Mouse (Mus musculus): Measurements from ENCODE around the gene Rasef. TPM values are rescaled to one million over a fixed set of nuclear protein-coding genes. Genes with fewer than 3 reads are reported as not detected.
"Not testable (repeated sequence)": the region's sequence is repeated elsewhere in the genome, so short reads cannot be mapped to it uniquely, and the experiment has no call there.

Gene Rasef
- polyA plus RNA-seq, 1 experiment, result 0.14 TPM

DNA sequence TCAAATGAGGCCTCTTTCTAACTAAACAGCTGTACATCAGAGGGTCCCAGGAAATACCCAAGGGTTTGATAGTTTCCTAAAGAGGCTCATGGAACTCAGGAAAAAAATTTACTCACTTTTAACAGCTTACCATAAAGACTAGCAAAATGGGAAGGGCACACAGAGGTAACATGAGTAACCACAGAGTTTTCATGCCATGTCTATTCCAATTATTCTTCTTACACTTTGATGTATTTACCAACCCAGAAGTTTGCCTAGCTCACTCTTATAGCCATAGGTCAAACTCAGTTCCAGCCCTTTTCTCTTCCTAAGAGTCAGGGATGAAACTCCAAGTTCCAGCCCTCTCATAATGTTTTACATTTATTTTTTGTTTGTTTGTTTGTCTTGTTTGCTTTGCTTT lies 18.8 kb downstream of the Rasef start:
- TF ChIP-seq POLR2A (IDR thresholded peaks at IDR 0.05; ENCODE audit: low read depth, low read length) (no peak), CTCF (IDR thresholded peaks at IDR 0.05; ENCODE audit: borderline replicate concordance, insufficient read depth, low read length) (no peak)
- Histone ChIP-seq H3K27ac (ENCODE audit: insufficient read depth, low read length) (no peak overlapping the region), H3K4me1 (ENCODE audit: control insufficient read depth, insufficient read depth, low read length) (no peaks in the 10 kb centered on the region), H3K4me3 (ENCODE audit: insufficient read depth, low read length) (no peak overlapping the region)

DNA sequence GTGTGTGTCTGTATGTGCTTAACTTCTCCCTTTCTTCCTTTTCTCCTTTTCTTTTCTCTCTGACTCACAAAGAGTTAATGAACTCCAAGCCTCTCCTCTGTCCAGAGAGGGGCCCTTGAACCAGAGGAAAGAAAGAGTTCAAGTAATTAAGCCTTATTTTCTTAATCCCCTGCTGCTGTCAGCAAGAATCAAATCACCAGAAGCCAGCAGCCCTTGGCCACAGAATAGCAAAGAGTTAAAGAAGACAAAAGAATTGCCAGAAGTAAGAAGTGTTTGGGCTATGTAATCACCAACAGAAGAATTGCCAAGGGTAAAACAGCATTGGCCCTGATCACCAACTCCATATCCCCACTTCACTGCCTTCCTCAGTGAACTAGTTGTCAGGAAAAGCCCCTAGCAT lies 20.2 kb downstream of the Rasef start:
- Histone ChIP-seq H3K4me1 (ENCODE audit: control insufficient read depth, insufficient read depth, low read length) (no peaks in the 10 kb centered on the region), H3K4me3 (ENCODE audit: insufficient read depth, low read length) (no peak overlapping the region), H3K27ac (ENCODE audit: insufficient read depth, low read length) (no peak overlapping the region)
- TF ChIP-seq POLR2A (IDR thresholded peaks at IDR 0.05; ENCODE audit: low read depth, low read length), result no peak
- TF ChIP-seq CTCF (IDR thresholded peaks at IDR 0.05; ENCODE audit: borderline replicate concordance, insufficient read depth, low read length), result no peak

- no peak overlapping the region for H3K4me3 ChIP-seq (ENCODE audit: insufficient read depth, low read length)
- H3K27ac ChIP-seq (ENCODE audit: insufficient read depth, low read length), result no peak overlapping the region
- H3K4me1 ChIP-seq (ENCODE audit: control insufficient read depth, insufficient read depth, low read length), result no peaks in the 10 kb centered on the region
- TF ChIP-seq POLR2A (IDR thresholded peaks at IDR 0.05; ENCODE audit: low read depth, low read length), result no peak
- TF ChIP-seq CTCF (IDR thresholded peaks at IDR 0.05; ENCODE audit: borderline replicate concordance, insufficient read depth, low read length), result no peak
These were observed 22.6 kb downstream of the Rasef start for GRCm38 (mm10) chr4:73768156-73768555.

GRCm38 (mm10) chr4:73748219-73748618 lies 42.6 kb downstream of the Rasef start:
- TF ChIP-seq CTCF (IDR thresholded peaks at IDR 0.05; ENCODE audit: borderline replicate concordance, insufficient read depth, low read length) (no peak), POLR2A (IDR thresholded peaks at IDR 0.05; ENCODE audit: low read depth, low read length) (no peak)
- Histone ChIP-seq H3K27ac (ENCODE audit: insufficient read depth, low read length) (no peak overlapping the region), H3K4me3 (ENCODE audit: insufficient read depth, low read length) (no peak overlapping the region), H3K4me1 (ENCODE audit: control insufficient read depth, insufficient read depth, low read length) (no peaks in the 10 kb centered on the region)

DNA sequence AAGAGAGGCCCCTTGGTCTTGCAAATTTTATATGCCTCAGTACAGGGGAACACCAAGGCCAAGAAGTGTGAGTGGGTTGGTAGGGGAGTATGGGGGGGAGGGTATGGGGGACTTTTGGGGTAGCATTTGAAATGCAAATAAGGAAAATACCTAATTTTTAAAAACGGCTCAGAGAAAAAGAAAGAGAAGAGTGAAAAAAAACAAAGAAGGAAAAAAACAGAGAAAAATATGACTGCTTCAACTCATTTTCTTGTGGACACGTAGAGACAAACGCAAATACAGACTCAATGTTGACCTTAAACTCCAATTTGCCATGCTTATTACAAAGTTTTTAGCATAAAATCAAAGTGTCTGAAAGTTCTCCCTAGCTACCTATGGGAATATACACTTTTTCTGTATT lies 51.4 kb downstream of the Rasef start:
- no peak for TF ChIP-seq POLR2A (IDR thresholded peaks at IDR 0.05; ENCODE audit: low read depth, low read length)
- TF ChIP-seq CTCF (IDR thresholded peaks at IDR 0.05; ENCODE audit: borderline replicate concordance, insufficient read depth, low read length), result no peak
- Histone ChIP-seq H3K4me3 (ENCODE audit: insufficient read depth, low read length) (no peak overlapping the region), H3K4me1 (ENCODE audit: control insufficient read depth, insufficient read depth, low read length) (no peaks in the 10 kb centered on the region), H3K27ac (ENCODE audit: insufficient read depth, low read length) (no peak overlapping the region)

GRCm38 (mm10) chr4:73719819-73720218 lies 71.0 kb downstream of the Rasef start:
- H3K4me3 ChIP-seq (ENCODE audit: insufficient read depth, low read length), result no peak overlapping the region
- TF ChIP-seq POLR2A (IDR thresholded peaks at IDR 0.05; ENCODE audit: low read depth, low read length) (no peak), CTCF (IDR thresholded peaks at IDR 0.05; ENCODE audit: borderline replicate concordance, insufficient read depth, low read length) (no peak)
- no peak overlapping the region for H3K27ac ChIP-seq (ENCODE audit: insufficient read depth, low read length)
- no peaks in the 10 kb centered on the region for H3K4me1 ChIP-seq (ENCODE audit: control insufficient read depth, insufficient read depth, low read length)

GRCm38 (mm10) chr4:73718761-73719160 lies 72.0 kb downstream of the Rasef start:
- Histone ChIP-seq H3K27ac (ENCODE audit: insufficient read depth, low read length) (no peak overlapping the region), H3K4me1 (ENCODE audit: control insufficient read depth, insufficient read depth, low read length) (no peaks in the 10 kb centered on the region), H3K4me3 (ENCODE audit: insufficient read depth, low read length) (no peak overlapping the region)
- TF ChIP-seq POLR2A (IDR thresholded peaks at IDR 0.05; ENCODE audit: low read depth, low read length), result no peak
- TF ChIP-seq CTCF (IDR thresholded peaks at IDR 0.05; ENCODE audit: borderline replicate concordance, insufficient read depth, low read length), result no peak

DNA sequence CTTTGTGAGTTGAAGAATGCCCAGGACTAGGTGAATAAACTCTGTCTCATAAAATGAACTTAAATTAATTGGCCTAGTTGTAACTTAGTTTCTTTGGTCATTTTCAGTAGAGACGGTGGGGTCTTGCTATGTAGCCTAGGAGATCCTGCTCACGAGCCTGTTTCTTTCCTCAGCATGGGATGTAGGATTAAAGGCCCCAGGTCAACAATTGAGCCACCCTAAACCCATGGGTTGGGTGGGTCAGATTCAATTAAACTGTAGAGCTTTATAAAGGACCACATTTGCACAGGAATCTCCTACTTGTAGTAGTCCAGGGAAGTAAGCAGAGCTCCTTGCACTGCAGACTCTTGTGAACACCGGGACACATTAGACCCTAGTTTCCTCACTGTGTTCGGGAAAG lies 107.6 kb downstream of the Rasef start, which contains the start of gene Gm428:
Gm428 (plus strand) TSS at position 301 of the 400 bp plus-strand sequence.
- not testable (repeated sequence) for H3K27ac ChIP-seq (ENCODE audit: insufficient read depth, low read length); H3K4me1 ChIP-seq (ENCODE audit: control insufficient read depth, insufficient read depth, low read length); H3K4me3 ChIP-seq (ENCODE audit: insufficient read depth, low read length)

- H3K4me3 ChIP-seq (ENCODE audit: insufficient read depth, low read length); H3K27ac ChIP-seq (ENCODE audit: insufficient read depth, low read length); H3K4me1 ChIP-seq (ENCODE audit: control insufficient read depth, insufficient read depth, low read length): not testable (repeated sequence)
These were observed 122.7 kb downstream of the Rasef start, which contains the start of gene Gm11239 for GRCm38 (mm10) chr4:73668054-73668453. TSS of gene Gm11239 (plus strand) at chr4:73668354.

Other genes with a start within 250 kb of the Rasef start
- gene Gm11238, start 183.1 kb downstream of the Rasef start, polyA plus RNA-seq (2011; ENCODE audit: insufficient read length, low read depth, missing spikeins), result not detected in 2 replicates
- not detected in 2 replicates for gene Gm11237, start 168.0 kb downstream of the Rasef start, polyA plus RNA-seq (2011; ENCODE audit: insufficient read length, low read depth, missing spikeins)
- gene Gm11236, start 152.9 kb downstream of the Rasef start, polyA plus RNA-seq (2011; ENCODE audit: insufficient read length, low read depth, missing spikeins), result not detected in 2 replicates
- gene Gm11239, start 122.6 kb downstream of the Rasef start, polyA plus RNA-seq (2011; ENCODE audit: insufficient read length, low read depth, missing spikeins), result not detected in 2 replicates
- gene Gm428, start 107.5 kb downstream of the Rasef start, polyA plus RNA-seq (2011; ENCODE audit: insufficient read length, low read depth, missing spikeins), result not detected in 2 replicates
- gene Gm11758, start 85.3 kb upstream of the Rasef start, polyA plus RNA-seq (2011; ENCODE audit: insufficient read length, low read depth, missing spikeins), result not detected in 2 replicates
- not detected in 2 replicates for gene Gm11757, start 100.1 kb upstream of the Rasef start, polyA plus RNA-seq (2011; ENCODE audit: insufficient read length, low read depth, missing spikeins)
- not detected in 2 replicates for gene Gm13871, start 115.0 kb upstream of the Rasef start, polyA plus RNA-seq (2011; ENCODE audit: insufficient read length, low read depth, missing spikeins)
- not detected in 2 replicates for gene Gm11756, start 129.8 kb upstream of the Rasef start, polyA plus RNA-seq (2011; ENCODE audit: insufficient read length, low read depth, missing spikeins)
- gene 2310002L09Rik, start 159.9 kb upstream of the Rasef start, polyA plus RNA-seq (2011; ENCODE audit: insufficient read length, low read depth, missing spikeins), result not detected in 2 replicates
- gene Frmd3, start 222.4 kb upstream of the Rasef start, polyA plus RNA-seq (2011; ENCODE audit: insufficient read length, low read depth, missing spikeins), result 0.63 and 1.6 TPM in 2 replicates